Mouse (Mus musculus) C2C12 (cell line): ENCODE data around the gene Ccne1. TPM values are rescaled to one million over a fixed set of nuclear protein-coding genes. Genes with fewer than 3 reads are reported as not detected.
A peak's percentile ranks its signal among the peaks of the same experiment; 100 is the strongest.

Source experiments
- H3K27me3 ChIP-seq: one replicate; pipeline ENCODE4 v1.6.1; 2011; ENCODE audit not compliant: control insufficient read depth, insufficient read depth, insufficient read length
- H3K36me3 ChIP-seq: one replicate; pipeline ENCODE4 v1.6.1; 2011; ENCODE audit not compliant: control insufficient read depth, insufficient read depth
- H3K4me3 ChIP-seq: one replicate; pipeline ENCODE4 v1.5.1; 2011; ENCODE audit warnings: mild to moderate bottlenecking, control low read depth; ENCODE audit not compliant: poor library complexity, insufficient read depth, severe bottlenecking
- H3K79me2 ChIP-seq: one replicate; pipeline ENCODE4 v1.6.1; 2011; ENCODE audit not compliant: control insufficient read depth, insufficient read depth
- H3K79me3 ChIP-seq: one replicate; pipeline ENCODE4 v1.6.1; 2011; ENCODE audit warnings: low read depth, control low read depth
- H3ac ChIP-seq: one replicate; pipeline ENCODE3; 2011; ENCODE audit warnings: low read depth; ENCODE audit not compliant: control insufficient read depth, insufficient read length
- CEBPB ChIP-seq: IDR thresholded peaks from one replicate; pipeline ENCODE4 v1.6.1; 2011; ENCODE audit warnings: low read depth, mild to moderate bottlenecking, control low read depth, moderate library complexity
- CTCF ChIP-seq: IDR thresholded peaks from one replicate; pipeline ENCODE4 v1.5.1; 2011; ENCODE audit not compliant: control insufficient read depth, insufficient read depth, insufficient read length
- FOSL1 ChIP-seq: IDR thresholded peaks from one replicate; pipeline ENCODE4 v1.8.0; 2011; ENCODE audit warnings: mild to moderate bottlenecking, low read length; ENCODE audit not compliant: poor library complexity, insufficient read depth, severe bottlenecking
- MAX ChIP-seq: IDR thresholded peaks from one replicate; pipeline ENCODE4 v1.6.1; 2011; ENCODE audit warnings: mild to moderate bottlenecking, control low read depth
- MYOD1 ChIP-seq: IDR thresholded peaks from one replicate; pipeline ENCODE4 v1.6.1; 2011; ENCODE audit warnings: low read depth; ENCODE audit not compliant: control insufficient read depth, insufficient read length
- MYOG ChIP-seq: IDR thresholded peaks from one replicate; pipeline ENCODE4 v1.6.1; 2011; ENCODE audit not compliant: control insufficient read depth, insufficient read length; ENCODE audit errors: extremely low read depth
- USF1 ChIP-seq: IDR thresholded peaks from one replicate; pipeline ENCODE4 v1.6.1; 2011; ENCODE audit warnings: low read depth, mild to moderate bottlenecking, control low read depth, moderate library complexity
- polyA plus RNA-seq: library from polyadenylated mRNA; unstranded; fragments of >200 nt; fragmentation: generic; extraction: Trizol; gene quantifications from one replicate; pipeline ENCODE4 v1.2.1, GENCODE M21; 2012; ENCODE audit warnings: missing spikeins

Ccne1 gene
- polyA plus RNA-seq, 1 experiment: 58.6 TPM

- no peak for TF ChIP-seq MYOG
- no peak for TF ChIP-seq CEBPB
- no peak for TF ChIP-seq MAX
- TF ChIP-seq FOSL1: no peak
- no peak for TF ChIP-seq USF1
- no peak for TF ChIP-seq CTCF
- TF ChIP-seq MYOD1: no peak
- no peak overlapping the region for H3K4me3 ChIP-seq
Measured at GRCm38 (mm10) chr7:38089930-38090675, 17.2 kb downstream of the Ccne1 start.

GRCm38 (mm10) chr7:38088456-38088855 lies 18.9 kb downstream of the Ccne1 start:
- Histone ChIP-seq H3ac (no peak overlapping the region), H3K36me3 (no peaks in the 10 kb centered on the region), H3K79me2 (no peaks in the 10 kb centered on the region), H3K27me3 (no peaks in the 10 kb centered on the region), H3K4me3 (no peak overlapping the region), H3K79me3 (no peaks in the 10 kb centered on the region)
- no peak for TF ChIP-seq MYOD1
- TF ChIP-seq CEBPB: no peak
- TF ChIP-seq MYOG: no peak
- no peak for TF ChIP-seq CTCF
- no peak for TF ChIP-seq USF1

More at GRCm38 (mm10) chr7:38089930-38090675, 17.2 kb downstream of the Ccne1 start:
- Histone ChIP-seq H3ac (no peak overlapping the region), H3K27me3 (no peaks in the 10 kb centered on the region), H3K36me3 (no peaks in the 10 kb centered on the region), H3K79me3 (no peaks in the 10 kb centered on the region), H3K79me2 (no peaks in the 10 kb centered on the region)

- Histone ChIP-seq H3K4me3 (no peak overlapping the region), H3K79me3 (no peaks in the 10 kb centered on the region), H3K27me3 (no peaks in the 10 kb centered on the region), H3ac (no peak overlapping the region), H3K79me2 (no peaks in the 10 kb centered on the region), H3K36me3 (no peaks in the 10 kb centered on the region)
- no peak for TF ChIP-seq MYOD1
- TF ChIP-seq MYOG: no peak
- no peak for TF ChIP-seq MAX
- TF ChIP-seq USF1: no peak
- no peak for TF ChIP-seq FOSL1
- no peak for TF ChIP-seq CTCF
- no peak for TF ChIP-seq CEBPB
Measured at GRCm38 (mm10) chr7:38087856-38088255, 19.5 kb downstream of the Ccne1 start.

GRCm38 (mm10) chr7:38086401-38086800 lies 20.9 kb downstream of the Ccne1 start:
- Histone ChIP-seq H3K27me3 (no peaks in the 10 kb centered on the region), H3K4me3 (no peak overlapping the region), H3ac (no peak overlapping the region), H3K79me3 (no peaks in the 10 kb centered on the region), H3K36me3 (no peaks in the 10 kb centered on the region), H3K79me2 (no peaks in the 10 kb centered on the region)
- TF ChIP-seq USF1 (no peak), CEBPB (no peak), FOSL1 (no peak), CTCF (no peak), MAX (no peak), MYOG (no peak), MYOD1 (no peak)

- TF ChIP-seq CEBPB: no peak
- TF ChIP-seq CTCF: no peak
- TF ChIP-seq FOSL1: no peak
- TF ChIP-seq USF1: no peak
- no peak for TF ChIP-seq MYOG
- TF ChIP-seq MYOD1: no peak
- TF ChIP-seq MAX: no peak
- Histone ChIP-seq H3K79me3 (no peaks in the 10 kb centered on the region), H3ac (peak overlapping the region; percentile 39)
Measured at GRCm38 (mm10) chr7:38085573-38086211, 21.6 kb downstream of the Ccne1 start.

More at GRCm38 (mm10) chr7:38085573-38086211, 21.6 kb downstream of the Ccne1 start:
- Histone ChIP-seq H3K36me3 (no peaks in the 10 kb centered on the region), H3K79me2 (no peaks in the 10 kb centered on the region), H3K4me3 (no peak overlapping the region), H3K27me3 (no peaks in the 10 kb centered on the region)
